Mouse (Mus musculus) ovary, postnatal 14 days (tissue): ENCODE results near the gene Smagp.

Source experiments
- DNase-seq: peaks from one replicate; pipeline ENCODE4 v3.0.0; 2022; ENCODE audit warnings: low spot score

Gene Smagp

DNA sequence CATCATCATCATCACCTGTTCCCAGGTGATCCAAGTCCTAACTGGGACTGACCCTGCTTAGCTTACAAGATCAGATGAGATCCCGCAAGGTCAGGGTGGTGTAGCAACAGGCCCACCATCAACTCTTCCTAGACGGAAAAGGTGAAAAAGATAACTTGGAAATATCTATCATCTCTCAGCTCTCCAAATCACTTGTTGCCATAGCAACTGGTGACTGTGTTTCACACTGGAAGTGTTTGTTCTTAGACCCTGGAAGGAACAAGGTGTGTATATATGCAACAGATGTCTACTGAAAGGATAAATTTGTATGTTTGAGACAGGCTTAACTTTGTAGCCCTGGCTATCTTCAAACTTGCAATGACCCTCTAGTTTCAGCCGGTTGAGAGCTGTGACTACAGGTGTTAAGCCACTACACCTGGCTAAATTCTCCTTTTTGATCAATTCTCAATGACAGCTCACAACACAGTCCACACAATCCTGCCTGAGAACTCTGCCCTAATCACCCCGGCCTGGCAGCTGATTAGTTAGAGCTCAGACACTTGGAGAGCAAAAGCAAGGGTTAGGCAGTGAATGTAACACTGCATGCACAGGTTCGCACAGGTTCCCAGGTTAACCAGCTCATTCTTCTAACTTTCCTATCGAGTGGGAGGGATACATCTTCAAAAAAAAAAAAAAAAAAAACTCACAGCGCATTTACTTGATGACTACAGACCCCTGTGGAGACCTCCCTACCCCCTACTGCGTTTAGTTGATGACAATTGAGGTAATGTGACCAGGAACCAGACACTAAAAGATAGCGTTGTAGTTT lies 28.9 kb upstream of the Smagp start:
- no peak for DNase-seq

DNA sequence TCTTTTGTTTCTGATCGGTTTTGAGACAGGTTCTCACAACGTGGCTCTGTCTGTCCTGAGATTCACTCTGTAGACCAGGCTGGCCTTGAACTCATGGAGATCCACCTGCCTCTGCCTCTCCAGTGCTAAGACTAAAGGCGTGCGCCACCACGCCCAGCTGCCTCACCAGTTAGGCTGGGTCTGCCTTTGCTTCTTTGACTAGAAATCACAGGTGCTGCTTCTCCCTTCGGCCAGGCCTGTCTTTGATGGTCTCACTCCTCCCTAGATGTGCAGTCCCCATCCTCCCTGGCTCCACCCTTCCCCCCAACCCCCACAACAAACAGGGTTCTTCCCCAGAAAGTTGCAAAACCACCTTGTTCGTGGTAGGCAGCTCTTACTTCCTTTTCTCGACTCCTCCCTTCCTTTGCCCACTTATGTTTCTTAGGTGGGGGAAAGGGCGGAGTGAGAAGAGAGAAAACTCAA lies 28.1 kb upstream of the Smagp start:
- DNase-seq = no peak

DNA sequence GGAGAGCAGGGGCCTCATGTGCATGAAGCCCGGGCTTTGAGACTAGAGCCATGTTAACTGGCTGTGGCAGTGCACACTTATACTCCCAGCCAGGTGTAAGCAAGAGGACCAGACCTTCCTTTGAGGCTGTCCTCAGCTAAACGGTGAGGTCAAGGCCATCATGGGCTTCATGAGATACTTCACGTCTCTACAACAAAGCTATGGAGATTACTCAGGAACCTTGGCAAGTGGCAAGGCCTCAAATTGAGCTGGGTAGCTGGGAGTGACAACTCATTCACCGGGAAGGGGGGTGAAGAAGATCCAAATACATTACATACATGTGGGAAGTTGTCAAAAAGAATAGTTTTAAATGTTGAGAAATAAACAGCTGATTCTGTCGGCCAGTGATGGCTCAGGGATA lies 24.1 kb upstream of the Smagp start:
- no peak for DNase-seq

DNA sequence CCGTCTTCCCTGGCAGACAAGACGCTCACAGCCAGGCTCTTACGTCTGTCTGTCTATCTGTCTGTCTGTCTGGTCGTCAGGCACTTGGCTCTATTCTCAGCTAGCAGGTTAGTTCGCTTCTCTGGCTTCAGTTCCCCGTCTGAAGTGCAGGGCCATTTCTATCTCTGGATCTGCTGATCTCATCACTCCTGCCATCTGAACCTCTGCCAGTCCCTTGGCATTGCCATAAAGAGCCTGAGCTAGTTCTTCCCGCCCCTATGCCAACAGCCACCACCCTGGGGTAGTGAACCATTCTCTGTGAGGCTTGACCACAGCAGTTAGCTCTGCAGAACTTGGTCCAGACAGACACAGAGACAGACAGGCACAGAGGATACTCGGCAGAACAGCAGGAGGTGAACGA lies 23.6 kb upstream of the Smagp start:
- DNase-seq = no peak

DNA sequence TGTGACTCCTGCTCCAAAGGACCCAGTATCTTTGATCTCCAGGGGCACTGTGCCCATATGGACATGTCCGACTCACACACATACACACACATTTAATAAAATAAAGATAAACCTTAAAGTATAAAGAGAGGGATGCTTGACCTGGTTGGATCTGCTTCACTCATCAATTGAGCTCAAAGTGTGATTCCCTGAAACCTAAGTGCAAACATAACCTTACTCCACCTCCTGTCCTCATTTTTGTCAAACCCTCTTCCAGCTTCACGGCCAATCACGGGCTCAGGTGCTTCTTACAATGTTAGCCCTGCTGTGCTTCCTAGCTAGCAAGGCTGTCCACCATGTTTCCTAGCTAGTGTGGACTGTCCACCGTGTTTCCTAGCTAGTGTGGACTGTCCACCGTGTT lies 18.5 kb upstream of the Smagp start:
- DNase-seq = no peak

DNA sequence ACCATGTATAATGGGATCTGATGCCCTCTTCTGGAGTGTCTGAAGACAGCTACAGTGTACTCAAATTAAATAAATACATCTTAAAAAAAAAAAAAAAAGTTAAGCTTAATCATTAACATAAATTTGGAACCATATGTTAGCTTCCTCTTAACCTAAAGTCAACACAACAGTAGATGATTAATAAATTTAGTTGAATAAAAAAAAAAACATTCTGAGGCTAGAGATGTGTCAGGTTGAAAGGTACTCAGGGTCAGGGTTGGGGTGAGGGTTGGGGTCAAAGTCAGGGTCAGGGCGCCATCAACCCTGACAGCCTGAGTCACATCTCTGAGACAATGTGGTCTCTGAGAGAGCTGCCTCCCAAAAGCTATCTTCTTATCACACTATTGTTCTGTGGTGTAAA lies 17.5 kb upstream of the Smagp start:
- DNase-seq = no peak

DNA sequence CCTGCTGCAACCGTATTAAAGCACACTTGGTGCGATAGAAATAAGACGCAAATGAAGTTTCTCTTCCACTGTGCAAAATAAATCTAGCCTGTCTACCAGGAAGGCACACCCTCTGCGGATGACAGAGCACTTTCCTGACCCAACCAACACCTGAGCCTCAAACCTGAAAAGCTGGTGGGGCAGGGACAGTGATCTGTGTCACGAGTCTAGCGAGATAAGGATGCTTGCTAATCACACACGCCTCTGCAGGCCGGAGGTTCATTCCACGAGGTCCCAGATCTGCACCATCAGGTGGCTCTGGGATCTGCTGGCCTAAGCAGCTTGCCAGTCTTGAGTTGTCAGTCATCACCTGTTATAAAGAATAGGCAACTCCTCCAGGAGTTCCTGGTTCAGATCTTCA lies 14.9 kb upstream of the Smagp start:
- no peak for DNase-seq

DNA sequence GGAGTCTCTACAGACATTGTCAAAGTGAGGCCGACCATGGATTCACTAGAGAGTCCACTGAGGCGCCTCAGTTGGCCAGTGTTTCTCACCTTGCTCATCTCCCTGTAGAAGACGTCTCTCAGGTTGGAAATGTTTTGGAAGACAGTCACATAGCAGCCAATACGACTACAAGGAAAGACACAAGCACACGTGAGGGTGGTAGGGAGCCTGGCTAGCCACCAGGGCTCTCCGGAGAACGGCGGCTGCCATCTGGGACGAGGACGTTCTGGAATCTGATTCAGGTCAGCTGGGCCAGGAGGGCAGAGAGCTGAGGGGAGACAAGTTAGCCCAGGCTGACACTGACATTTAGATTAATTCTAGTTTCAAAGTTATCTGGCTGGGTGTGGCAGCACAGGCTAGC lies 13.4 kb upstream of the Smagp start:
- DNase-seq = no peak

DNA sequence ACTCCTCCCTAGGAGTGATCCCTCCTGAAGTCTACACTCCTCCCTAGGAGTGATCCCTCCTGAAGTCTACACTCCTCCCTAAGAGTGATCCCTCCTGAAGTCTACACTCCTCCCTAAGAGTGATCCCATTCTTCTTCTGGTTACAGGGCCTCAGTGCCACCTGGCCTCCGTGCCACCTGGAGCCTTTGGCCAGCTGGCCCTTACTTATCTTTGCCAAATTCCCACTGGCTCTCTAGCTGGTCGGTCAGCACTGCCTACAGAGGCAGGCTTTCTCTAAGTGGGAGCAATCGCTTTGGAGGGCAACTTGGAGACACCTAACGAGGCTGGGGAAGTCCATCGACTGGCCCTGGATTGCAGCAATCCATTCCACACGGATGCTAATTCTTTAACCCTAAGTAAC lies 9.4 kb upstream of the Smagp start:
- DNase-seq = no peak

DNA sequence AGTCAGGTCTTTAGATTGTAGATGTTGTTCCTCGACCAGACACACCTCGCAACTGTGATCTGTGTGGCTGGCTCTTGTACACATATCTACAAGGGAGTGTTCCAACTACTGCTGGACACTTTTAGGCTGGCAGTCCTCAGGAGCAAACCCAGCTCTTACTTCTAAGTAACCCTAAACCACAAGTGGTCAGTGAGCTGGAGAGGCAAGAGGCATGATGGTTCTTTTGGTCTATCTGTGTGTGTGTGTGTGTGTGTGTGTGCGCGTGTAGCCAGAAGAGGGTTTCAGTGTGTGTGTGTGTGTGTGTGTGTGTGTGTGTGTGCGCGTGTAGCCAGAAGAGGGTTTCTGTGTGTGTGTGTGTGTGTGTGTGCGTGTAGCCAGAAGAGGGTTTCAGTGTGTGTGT lies 5.7 kb upstream of the Smagp start:
- DNase-seq = no peak

DNA sequence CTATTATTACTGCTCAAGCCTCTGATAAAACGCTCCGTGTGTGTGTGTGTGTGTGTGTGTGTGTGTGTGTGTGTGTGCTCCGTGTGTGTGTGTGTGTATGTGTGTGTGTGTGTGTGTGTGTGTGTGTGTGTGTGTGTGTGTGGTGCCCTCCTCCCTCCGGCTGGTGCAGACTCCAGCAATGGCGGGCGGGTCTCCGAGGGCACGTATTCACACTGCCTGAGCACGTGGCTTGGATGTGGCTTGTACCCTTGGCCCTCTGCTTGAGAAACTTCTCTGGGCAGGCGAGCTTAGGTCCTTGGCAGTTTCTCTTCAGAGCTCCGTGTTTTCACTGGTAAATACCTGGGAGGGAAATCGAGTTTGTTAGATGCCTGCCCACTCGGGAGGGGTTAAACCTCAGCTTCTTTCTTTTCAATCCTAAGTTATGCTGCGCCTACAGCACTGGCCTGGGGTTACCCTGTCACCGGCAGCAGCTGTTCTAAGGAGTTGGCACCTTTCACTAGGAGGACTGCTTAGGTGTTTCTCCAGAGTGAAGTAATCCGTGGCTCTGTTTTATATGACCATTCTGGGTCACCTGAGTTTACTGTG lies 4.6 kb upstream of the Smagp start:
- no peak for DNase-seq

DNA sequence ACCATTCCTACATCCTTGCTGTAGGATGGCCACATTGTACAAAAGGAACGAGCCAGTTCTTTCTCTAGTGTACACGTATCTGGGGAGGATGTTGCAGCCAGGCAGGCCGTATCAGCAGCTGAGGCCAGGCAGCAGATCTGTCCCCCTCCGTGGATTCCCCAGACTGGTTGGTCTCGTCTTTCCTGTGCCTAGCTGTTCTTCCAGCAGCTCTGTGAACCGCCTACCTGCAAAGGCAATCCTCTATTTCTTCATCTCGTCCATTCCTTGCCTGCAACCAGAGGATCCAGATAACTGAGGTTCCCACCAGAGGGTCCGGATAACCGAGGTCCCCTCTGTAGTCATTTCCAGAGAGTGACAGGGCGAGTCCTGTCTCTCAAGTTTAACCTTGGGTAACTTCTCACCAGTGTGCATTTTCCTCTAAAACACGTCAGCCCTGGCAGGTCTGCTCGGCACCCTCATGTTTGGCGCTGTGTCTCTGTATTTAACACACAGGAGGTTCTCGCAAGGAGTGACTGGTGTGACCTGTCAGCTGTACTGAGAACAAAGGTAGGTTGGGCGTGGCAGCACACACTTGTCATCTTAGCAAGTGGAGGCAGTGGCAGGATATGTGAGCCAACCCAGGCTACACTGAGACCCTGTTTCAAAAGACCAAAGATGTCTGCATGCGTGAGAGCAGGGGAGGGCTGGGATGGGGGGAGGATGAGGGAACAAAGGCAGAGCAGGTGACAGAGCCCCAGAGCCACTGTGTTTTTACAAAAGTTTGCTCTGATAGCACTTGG lies 3.4 kb upstream of the Smagp start:
- no peak for DNase-seq

DNA sequence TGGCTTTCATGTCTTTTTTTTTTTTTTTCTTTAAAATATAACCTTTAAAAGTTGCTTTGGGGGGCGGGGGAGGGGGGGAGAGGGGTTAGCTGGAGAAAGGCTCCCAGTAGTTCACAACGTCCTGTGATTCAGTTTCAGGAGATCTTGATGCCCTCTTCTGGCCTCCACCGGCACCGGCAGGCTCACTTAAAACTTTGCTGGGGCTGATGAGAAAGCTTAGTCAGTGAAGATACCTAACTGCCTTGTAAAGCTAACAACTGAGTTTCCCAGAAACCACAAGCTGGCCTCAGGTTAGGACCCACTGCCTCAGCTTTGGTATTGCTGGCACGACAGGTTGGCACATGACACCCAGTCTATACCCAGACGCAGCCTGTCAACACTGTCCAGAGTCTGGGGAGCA lies 921 bp upstream of the Smagp start:
- no peak for DNase-seq

DNA sequence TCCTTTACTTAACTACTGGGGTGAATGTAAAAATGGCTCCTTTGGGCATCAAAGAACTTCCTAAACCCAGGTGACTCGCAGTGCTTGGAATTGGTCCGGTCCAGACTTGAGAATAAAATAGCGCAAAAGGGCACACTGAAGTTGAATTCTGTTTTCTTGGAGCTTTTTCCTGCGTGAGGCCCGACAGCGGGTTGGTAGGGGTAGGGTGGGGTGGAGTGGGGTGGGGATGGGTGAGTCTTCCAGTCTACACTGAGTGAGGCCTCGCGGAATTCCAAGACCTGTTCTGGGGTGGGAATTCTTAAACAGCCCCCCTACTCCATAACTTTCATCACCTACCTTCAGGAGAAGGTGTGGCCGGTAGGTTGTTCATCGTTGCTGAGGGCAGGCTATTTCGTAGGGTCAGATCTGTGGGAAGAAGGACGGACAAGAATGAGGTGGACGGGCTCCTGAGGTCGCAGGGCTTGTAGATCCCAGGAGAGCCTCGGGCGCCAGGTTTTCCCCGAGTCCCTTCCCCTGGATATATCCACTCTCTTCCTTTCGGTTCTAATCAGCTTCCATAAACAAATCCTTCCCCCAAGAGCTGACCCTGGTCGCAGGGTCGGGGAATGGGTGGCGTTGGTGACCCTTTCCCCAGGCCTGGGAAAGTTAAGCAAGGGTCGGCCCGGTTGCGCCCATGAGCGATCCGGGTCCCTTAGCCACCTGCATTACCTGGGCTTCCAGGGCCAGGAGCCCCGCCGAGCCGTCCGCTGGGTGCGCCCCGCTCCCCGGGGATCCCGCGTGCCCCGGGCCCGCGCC lies 692 bp downstream of the Smagp start:
- no peak for DNase-seq

DNA sequence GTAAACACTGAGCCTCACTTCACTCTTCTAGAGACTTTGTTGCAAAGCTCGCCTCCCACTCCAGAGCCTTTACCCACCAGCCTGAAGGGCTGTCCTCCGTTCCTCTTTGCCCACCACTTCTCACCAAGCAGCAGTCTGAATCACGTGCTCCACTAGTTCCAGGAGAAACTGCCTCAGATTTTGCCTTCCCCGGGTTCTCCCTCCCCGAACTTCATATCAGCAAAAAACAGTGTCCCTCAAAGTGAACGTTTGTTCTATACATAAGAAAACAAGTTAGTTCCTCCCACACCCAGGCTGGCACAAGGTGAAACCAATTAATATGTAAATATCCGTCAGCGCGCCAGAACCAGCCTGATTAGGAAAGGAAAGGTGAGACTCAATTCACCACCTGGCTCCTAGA lies 1.5 kb downstream of the Smagp start:
- no peak for DNase-seq

DNA sequence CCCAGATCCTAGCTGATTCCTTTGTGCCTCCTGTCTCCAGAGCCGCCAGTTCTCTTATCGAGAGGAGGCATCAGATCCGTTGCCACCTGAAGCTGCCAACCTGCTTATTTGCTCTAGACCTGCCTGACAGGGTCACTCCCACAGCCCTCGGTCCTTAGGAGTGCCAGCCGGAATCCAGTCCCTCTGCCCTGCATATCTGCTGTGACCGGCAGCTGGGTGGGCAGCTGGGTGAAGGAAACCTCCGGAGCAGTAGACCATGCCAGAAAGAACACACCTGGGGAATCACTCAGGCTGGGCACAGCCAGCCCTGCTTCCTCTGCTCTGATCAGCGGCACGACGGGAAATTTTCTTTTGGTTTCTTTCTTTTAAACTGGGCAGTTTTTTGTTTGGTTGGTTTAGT lies 3.4 kb downstream of the Smagp start:
- DNase-seq = no peak

DNA sequence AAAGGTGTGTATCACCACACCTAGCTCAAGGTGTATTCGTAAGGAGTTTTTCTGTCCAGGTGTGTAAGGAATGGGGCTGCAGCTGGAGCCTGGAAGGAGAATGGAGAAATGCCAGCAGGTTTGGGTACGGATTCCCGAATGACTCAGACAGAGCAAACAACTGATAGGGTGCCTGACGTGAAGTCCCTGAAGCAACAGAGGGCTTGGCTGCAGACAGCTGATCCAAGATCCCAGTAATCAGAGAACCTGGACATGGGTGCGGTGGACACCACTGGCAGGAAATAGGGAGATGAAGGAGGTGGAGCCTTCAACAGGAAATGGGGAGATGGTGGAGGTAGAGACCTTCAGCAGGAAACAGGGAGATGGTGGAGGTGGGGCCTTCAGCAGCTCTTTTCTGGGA lies 4.4 kb downstream of the Smagp start:
- DNase-seq = no peak

DNA sequence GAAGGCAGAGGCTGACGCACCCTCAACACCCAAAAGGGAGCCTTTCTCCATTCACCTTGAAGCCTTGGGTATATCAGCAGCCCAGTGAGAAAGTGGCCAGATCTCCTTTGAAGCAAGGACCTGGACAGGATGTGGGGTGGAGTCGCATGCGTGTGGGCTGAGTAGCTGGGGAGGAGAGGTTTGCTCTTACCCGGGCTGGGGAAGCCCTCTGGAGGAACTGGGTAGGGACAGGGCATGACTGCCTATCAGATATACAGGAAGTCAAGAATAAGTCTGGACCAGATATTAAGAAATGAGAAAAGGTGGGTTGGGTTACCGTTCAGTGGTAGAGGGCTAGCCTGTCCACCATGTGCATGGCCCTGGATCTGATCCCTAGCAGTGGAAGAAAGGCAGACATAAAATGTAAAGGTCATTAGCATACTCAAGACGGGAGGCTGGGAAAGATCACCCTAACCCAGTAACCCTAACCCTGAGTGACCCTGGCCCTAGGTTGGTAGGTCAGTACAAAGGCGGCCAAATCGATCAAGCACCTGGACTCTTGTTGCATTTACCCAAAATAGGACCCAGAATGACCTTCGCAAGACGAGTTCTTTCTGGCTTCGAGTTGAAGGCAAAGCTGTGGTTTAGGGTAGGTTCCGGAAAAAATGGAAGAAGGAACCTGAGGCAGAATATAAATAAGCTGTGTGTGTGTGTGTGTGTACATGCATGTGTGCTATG lies 5.1 kb downstream of the Smagp start:
- DNase-seq = no peak

DNA sequence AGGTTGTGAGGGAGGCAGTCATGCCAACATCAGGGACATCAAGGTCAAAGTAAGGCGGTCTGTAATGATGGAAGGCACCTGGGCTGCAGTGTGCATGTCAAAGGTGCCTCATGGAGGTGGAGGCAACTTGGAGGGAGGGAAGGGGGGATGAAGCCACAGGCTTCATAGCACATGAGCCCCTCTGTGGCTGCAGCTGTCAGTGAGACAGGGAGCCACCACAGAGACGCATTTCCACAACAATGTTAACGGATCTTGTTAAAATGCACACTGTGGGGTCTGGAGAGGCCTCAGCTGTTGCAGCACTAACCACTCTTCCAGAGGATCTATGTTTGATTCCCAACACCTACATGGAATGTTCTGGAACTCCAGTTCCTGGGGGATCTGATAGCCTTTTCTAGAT lies 6.6 kb downstream of the Smagp start:
- no peak for DNase-seq

DNA sequence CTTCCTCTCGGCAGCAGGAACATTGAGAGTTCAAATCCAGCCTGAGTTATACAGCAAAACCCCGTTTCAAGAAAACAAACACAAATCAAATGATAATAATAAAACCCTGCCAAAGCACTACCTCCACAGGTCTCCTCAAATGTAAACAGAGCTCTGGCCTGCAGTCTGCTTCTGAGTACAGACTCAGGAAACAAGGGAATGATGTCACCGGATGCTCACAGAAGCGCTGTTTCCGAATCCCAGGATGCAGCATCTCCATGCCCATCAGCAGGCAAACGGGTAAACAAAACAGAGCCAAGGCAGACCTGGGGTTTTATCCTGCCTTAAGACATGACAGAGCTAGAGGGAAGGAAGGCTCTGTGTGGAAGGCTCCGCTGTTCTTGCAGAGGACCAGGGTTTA lies 7.9 kb downstream of the Smagp start:
- no peak for DNase-seq

DNA sequence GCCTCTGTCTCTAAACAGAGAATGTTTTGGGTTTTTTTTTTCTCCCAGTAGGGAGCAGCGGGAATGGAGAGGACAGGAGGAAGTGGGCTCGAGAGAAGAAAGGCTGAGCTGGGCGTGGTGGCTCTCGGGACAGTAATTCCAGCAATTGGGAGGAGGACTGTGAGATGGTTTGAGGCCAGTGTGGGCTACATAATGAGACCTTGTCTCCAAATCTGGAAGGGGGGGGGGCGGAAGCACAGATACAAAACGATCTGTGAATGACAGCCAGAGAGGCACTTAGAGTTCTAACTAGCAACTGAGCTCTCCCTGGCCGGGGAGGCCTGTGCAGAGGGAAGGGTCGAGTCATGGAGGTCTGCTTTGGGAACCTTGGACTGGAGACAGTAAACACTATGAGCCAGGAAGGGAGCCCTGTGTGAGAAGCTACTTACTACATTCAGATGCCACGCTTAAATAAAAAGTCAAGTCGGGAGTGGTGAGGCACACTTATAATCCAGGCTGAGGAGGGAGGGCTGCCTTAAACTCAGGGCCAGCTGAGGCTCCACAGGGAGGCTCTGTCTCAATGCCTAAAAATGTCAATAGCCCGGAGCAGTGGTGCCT lies 8.9 kb downstream of the Smagp start:
- no peak for DNase-seq
